Mouse (Mus musculus) C2C12 (cell line): ENCODE results near the gene Lrrc15. TPM values are rescaled to one million over a fixed set of nuclear protein-coding genes. Genes with fewer than 3 reads are reported as not detected.

Source experiments
- H3K27me3 ChIP-seq: one replicate; pipeline ENCODE4 v1.6.1; 2011; ENCODE audit not compliant: control insufficient read depth, insufficient read depth, insufficient read length
- H3K36me3 ChIP-seq: one replicate; pipeline ENCODE4 v1.6.1; 2011; ENCODE audit not compliant: control insufficient read depth, insufficient read depth
- H3K4me3 ChIP-seq: one replicate; pipeline ENCODE4 v1.5.1; 2011; ENCODE audit warnings: mild to moderate bottlenecking, control low read depth; ENCODE audit not compliant: poor library complexity, insufficient read depth, severe bottlenecking
- H3K79me2 ChIP-seq: one replicate; pipeline ENCODE4 v1.6.1; 2011; ENCODE audit not compliant: control insufficient read depth, insufficient read depth
- H3K79me3 ChIP-seq: one replicate; pipeline ENCODE4 v1.6.1; 2011; ENCODE audit warnings: low read depth, control low read depth
- H3ac ChIP-seq: one replicate; pipeline ENCODE3; 2011; ENCODE audit warnings: low read depth; ENCODE audit not compliant: control insufficient read depth, insufficient read length
- CEBPB ChIP-seq: IDR thresholded peaks from one replicate; pipeline ENCODE4 v1.6.1; 2011; ENCODE audit warnings: low read depth, mild to moderate bottlenecking, control low read depth, moderate library complexity
- CTCF ChIP-seq: IDR thresholded peaks from one replicate; pipeline ENCODE4 v1.5.1; 2011; ENCODE audit not compliant: control insufficient read depth, insufficient read depth, insufficient read length
- FOSL1 ChIP-seq: IDR thresholded peaks from one replicate; pipeline ENCODE4 v1.8.0; 2011; ENCODE audit warnings: mild to moderate bottlenecking, low read length; ENCODE audit not compliant: poor library complexity, insufficient read depth, severe bottlenecking
- MAX ChIP-seq: IDR thresholded peaks from one replicate; pipeline ENCODE4 v1.6.1; 2011; ENCODE audit warnings: mild to moderate bottlenecking, control low read depth
- MYOD1 ChIP-seq: IDR thresholded peaks from one replicate; pipeline ENCODE4 v1.6.1; 2011; ENCODE audit warnings: low read depth; ENCODE audit not compliant: control insufficient read depth, insufficient read length
- MYOG ChIP-seq: IDR thresholded peaks from one replicate; pipeline ENCODE4 v1.6.1; 2011; ENCODE audit not compliant: control insufficient read depth, insufficient read length; ENCODE audit errors: extremely low read depth
- USF1 ChIP-seq: IDR thresholded peaks from one replicate; pipeline ENCODE4 v1.6.1; 2011; ENCODE audit warnings: low read depth, mild to moderate bottlenecking, control low read depth, moderate library complexity
- polyA plus RNA-seq: library from polyadenylated mRNA; unstranded; fragments of >200 nt; fragmentation: generic; extraction: Trizol; gene quantifications from one replicate; pipeline ENCODE4 v1.2.1, GENCODE M21; 2012; ENCODE audit warnings: missing spikeins

The Lrrc15 gene
- polyA plus RNA-seq, 1 experiment, result 0.26 TPM

DNA sequence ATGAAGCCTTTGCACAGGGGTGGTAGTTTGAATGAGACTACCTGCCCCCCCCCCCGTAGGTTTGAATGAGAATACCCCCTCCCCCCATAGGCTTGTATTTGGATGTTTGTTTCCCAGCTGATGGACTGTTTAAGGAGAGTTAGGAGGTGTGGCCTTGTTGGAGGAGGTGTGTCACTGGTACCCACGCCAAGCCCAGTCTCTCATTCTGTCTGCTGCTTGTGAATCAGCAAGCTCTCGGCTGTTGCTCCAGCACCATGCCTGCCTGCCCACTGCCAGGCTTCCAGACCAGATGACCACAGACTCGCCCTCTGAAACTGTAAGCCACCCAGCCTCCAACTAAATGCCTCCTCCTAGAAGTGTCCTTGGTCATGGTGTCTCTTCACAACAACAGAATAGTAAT, 19.9 kb downstream of the Lrrc15 start:
- H3K36me3 ChIP-seq, result no peaks in the 10 kb centered on the region
- H3K79me2 ChIP-seq, result no peaks in the 10 kb centered on the region
- H3ac ChIP-seq, result no peak overlapping the region
- no peak for TF ChIP-seq MYOD1
- no peaks in the 10 kb centered on the region for H3K27me3 ChIP-seq
- H3K4me3 ChIP-seq, result no peak overlapping the region
- no peaks in the 10 kb centered on the region for H3K79me3 ChIP-seq

DNA sequence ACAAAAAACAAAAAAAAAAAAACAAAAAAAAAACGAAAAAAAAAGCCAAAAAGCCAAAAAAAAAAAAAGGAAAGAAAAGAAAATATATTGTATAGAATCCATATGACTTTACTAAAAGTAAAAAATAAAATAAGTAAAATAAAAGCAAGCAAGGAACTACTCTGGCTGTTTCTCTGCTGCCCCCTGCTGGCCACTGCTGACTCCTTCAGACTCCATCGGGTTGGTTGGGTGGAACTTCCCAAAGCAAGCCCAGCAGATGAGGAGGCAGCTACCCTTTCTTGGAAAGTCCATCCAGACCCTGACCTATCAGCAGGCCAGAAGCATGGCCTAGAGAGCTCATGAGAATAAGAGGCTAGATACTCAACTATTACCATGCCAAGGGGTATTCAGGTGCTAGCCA, 20.4 kb downstream of the Lrrc15 start:
- Histone ChIP-seq H3K79me3 (no peaks in the 10 kb centered on the region), H3K4me3 (no peak overlapping the region), H3K79me2 (no peaks in the 10 kb centered on the region), H3K36me3 (no peaks in the 10 kb centered on the region), H3K27me3 (no peaks in the 10 kb centered on the region), H3ac (no peak overlapping the region)
- TF ChIP-seq CEBPB (no peak), CTCF (peak; percentile 43)

DNA sequence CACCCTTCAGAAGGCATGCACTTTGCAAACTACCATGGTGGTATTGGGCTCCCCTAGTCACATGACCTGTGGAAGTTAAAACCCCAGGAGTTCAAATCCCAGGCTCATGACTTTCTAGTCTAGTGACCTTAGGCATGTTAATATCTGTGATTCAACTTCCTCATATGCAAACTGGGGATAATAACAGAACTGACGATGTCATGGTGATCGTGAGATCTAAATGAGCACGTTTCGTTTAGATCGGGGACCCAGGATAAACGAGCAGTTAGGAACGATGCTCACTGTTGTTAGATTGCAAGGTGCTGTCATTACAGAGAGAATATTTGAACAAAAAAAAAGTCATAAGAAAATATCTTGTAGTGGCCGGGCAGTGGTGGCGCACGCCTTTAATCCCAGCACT, 20.9 kb downstream of the Lrrc15 start:
- H3K79me2 ChIP-seq, result no peaks in the 10 kb centered on the region
- H3K79me3 ChIP-seq, result no peaks in the 10 kb centered on the region
- H3ac ChIP-seq, result no peak overlapping the region
- no peaks in the 10 kb centered on the region for H3K36me3 ChIP-seq
- H3K4me3 ChIP-seq, result no peak overlapping the region
- TF ChIP-seq MYOG (no peak), USF1 (no peak), MYOD1 (no peak)
- no peaks in the 10 kb centered on the region for H3K27me3 ChIP-seq

DNA sequence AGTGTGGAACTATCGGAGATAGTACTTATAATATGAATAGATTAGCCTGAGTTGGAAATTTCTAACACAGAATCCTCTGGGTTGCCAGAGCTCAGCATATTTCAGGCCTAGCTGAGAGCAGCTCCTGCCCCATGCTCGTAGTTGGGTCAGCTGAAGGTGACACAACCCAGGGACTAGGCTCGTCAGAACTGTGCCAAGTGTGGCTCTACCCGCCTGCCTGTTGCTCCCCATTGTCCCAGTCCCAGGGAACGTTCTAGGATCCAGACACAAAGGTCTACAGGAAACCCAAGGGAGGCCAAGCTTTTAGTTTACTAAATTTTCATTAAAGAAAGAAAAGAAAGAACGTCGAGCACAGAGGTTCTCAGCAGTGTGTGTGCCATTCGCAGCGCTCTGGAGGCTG, 21.7 kb downstream of the Lrrc15 start:
- no peaks in the 10 kb centered on the region for H3K36me3 ChIP-seq
- no peak overlapping the region for H3ac ChIP-seq
- no peak overlapping the region for H3K4me3 ChIP-seq
- no peaks in the 10 kb centered on the region for H3K27me3 ChIP-seq
- H3K79me3 ChIP-seq, result no peaks in the 10 kb centered on the region
- H3K79me2 ChIP-seq, result no peaks in the 10 kb centered on the region
- TF ChIP-seq CTCF, result no peak
- TF ChIP-seq CEBPB, result no peak
- no peak for TF ChIP-seq USF1
- TF ChIP-seq MAX, result no peak
- no peak for TF ChIP-seq MYOD1
- no peak for TF ChIP-seq FOSL1
- no peak for TF ChIP-seq MYOG

DNA sequence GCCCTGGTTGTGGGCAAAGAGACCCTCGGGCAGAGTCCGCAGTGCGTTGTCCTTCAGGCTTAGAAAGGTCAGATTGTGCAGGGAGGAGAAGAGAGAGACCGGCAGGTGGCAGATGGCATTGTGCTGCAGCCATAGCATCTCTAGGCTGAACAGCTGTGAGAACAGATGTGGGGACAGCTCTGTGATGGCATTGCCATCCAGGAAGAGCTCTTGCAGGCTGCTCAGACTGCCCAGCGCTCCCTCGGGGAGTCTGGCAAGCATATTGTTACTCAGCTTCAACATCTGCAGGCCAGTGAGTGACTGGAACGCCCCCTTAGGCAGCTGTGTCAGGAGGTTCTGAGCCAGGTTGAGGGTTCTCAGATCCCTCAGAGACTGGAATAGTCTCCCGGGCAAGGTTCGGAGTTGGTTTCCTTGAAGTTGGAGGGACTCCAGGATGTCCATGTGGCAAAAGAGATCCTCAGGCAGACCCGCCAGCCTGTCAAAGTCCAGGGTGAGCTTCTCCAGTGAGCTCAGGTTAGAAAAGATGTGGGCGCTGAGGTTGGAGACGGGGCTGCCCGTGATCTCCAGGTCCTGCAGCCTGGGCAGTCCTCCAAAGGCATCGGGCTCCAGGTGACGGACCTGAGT, 22.9 kb downstream of the Lrrc15 start:
- Histone ChIP-seq H3ac (no peak overlapping the region), H3K4me3 (no peak overlapping the region), H3K79me2 (no peaks in the 10 kb centered on the region), H3K36me3 (no peaks in the 10 kb centered on the region), H3K79me3 (no peaks in the 10 kb centered on the region), H3K27me3 (no peaks in the 10 kb centered on the region)
- TF ChIP-seq CTCF (no peak), CEBPB (no peak), MYOD1 (no peak)

DNA sequence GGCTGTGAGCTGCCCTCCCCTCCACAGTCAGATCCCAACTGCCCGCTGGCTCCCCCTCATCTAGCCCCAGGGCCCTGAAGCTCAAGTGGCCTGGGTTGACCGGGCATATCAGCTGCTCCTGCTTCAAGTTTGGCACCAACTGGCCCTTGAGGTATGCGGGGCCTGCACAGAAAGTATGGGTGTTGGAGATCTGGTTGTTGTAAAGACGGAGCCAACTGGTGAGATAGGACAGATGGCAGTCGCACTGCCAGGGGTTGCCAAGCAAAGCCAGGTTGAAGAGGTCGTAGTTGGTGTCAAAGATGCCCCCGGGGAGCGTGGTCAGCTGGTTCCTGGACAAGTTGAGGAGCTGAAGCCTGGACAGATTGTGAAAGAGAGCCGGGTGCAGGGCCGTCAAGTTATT, 23.6 kb downstream of the Lrrc15 start:
- TF ChIP-seq CEBPB, result no peak
- TF ChIP-seq FOSL1, result no peak
- no peak for TF ChIP-seq MAX
- no peak for TF ChIP-seq CTCF
- TF ChIP-seq MYOG, result no peak
- TF ChIP-seq USF1, result no peak
- TF ChIP-seq MYOD1, result no peak
- no peak overlapping the region for H3ac ChIP-seq
- no peaks in the 10 kb centered on the region for H3K79me2 ChIP-seq
- no peaks in the 10 kb centered on the region for H3K79me3 ChIP-seq
- no peak overlapping the region for H3K4me3 ChIP-seq
- H3K36me3 ChIP-seq, result no peaks in the 10 kb centered on the region
- no peaks in the 10 kb centered on the region for H3K27me3 ChIP-seq
